Mouse (Mus musculus): ENCODE measurements around the gene Dmbt1. TPM values are rescaled to one million over a fixed set of nuclear protein-coding genes. Genes with fewer than 3 reads are reported as not detected.
"Not testable (repeated sequence)": the region's sequence is repeated elsewhere in the genome, so short reads cannot be mapped to it uniquely, and the experiment has no call there.

The Dmbt1 gene
- total and polyA plus RNA-seq, 3 experiments, result under 0.01 TPM; not detected in 2

GRCm38 (mm10) chr7:131037083-131037482, 5.2 kb downstream of the Dmbt1 start:
- DNase-seq (ENCODE audit: low spot score) (no peak), ATAC-seq (ENCODE audit: extremely low read depth, insufficient number of reproducible peaks, low FRiP score, poor library complexity, severe bottlenecking) (no peak)
- Histone ChIP-seq H3K4me1 (ENCODE audit: insufficient read depth, low read depth, low read length) (no peaks in the 10 kb centered on the region), H3K9me3 (replicated peaks) (peaks cover 64% of the 10 kb centered on the region), H3K36me3 (replicated peaks) (no peaks in the 10 kb centered on the region), H3K27me3 (ENCODE audit: insufficient read depth, low read length) (no peaks in the 10 kb centered on the region), H3K4me3 (ENCODE audit: low read depth, low read length) (no peak overlapping the region)
- TF ChIP-seq CTCF (IDR thresholded peaks at IDR 0.05; ENCODE audit: low read depth, low read length) (no peak), POLR2AphosphoS5 (IDR thresholded peaks at IDR 0.05; ENCODE audit: insufficient replicate concordance, low read depth, low read length) (no peak), TAL1 (conservative IDR thresholded peaks at IDR 0.05; ENCODE audit: low read depth, low read length) (no peak), GATA2 (IDR thresholded peaks at IDR 0.05; ENCODE audit: borderline replicate concordance, low read depth, low read length) (no peak), GATA1 (IDR thresholded peaks at IDR 0.05; ENCODE audit: borderline replicate concordance, low read length) (no peak)

GRCm38 (mm10) chr7:131040760-131041159, 8.9 kb downstream of the Dmbt1 start:
- not testable (repeated sequence) for H3K4me3 ChIP-seq (ENCODE audit: low read depth, low read length); DNase-seq (ENCODE audit: low spot score); H3K36me3 ChIP-seq (replicated peaks); ATAC-seq (ENCODE audit: extremely low read depth, insufficient number of reproducible peaks, low FRiP score, poor library complexity, severe bottlenecking); H3K27me3 ChIP-seq (ENCODE audit: insufficient read depth, low read length); H3K4me1 ChIP-seq (ENCODE audit: insufficient read depth, low read depth, low read length)
- H3K9me3 ChIP-seq (replicated peaks), result peaks cover 63% of the 10 kb centered on the region

- no peak for TF ChIP-seq GATA1 (IDR thresholded peaks at IDR 0.05; ENCODE audit: borderline replicate concordance, low read length)
- TF ChIP-seq POLR2AphosphoS5 (IDR thresholded peaks at IDR 0.05; ENCODE audit: insufficient replicate concordance, low read depth, low read length), result no peak
- no peak for TF ChIP-seq CTCF (IDR thresholded peaks at IDR 0.05; ENCODE audit: low read depth, low read length)
- TF ChIP-seq TAL1 (conservative IDR thresholded peaks at IDR 0.05; ENCODE audit: low read depth, low read length), result no peak
- TF ChIP-seq GATA2 (IDR thresholded peaks at IDR 0.05; ENCODE audit: borderline replicate concordance, low read depth, low read length), result no peak
- no peaks in the 10 kb centered on the region for H3K27me3 ChIP-seq (ENCODE audit: insufficient read depth, low read length)
- DNase-seq (ENCODE audit: low spot score) (no peak), ATAC-seq (ENCODE audit: extremely low read depth, insufficient number of reproducible peaks, low FRiP score, poor library complexity, severe bottlenecking) (no peak)
- no peak overlapping the region for H3K4me3 ChIP-seq (ENCODE audit: low read depth, low read length)
- no peaks in the 10 kb centered on the region for H3K36me3 ChIP-seq (replicated peaks)
- H3K4me1 ChIP-seq (ENCODE audit: insufficient read depth, low read depth, low read length), result no peaks in the 10 kb centered on the region
- H3K9me3 ChIP-seq (replicated peaks), result peaks cover 53% of the 10 kb centered on the region
Measured at GRCm38 (mm10) chr7:131042657-131043056, 10.8 kb downstream of the Dmbt1 start.

- not testable (repeated sequence) for DNase-seq (ENCODE audit: low spot score); H3K27me3 ChIP-seq (ENCODE audit: insufficient read depth, low read length); H3K4me1 ChIP-seq (ENCODE audit: insufficient read depth, low read depth, low read length); ATAC-seq (ENCODE audit: extremely low read depth, insufficient number of reproducible peaks, low FRiP score, poor library complexity, severe bottlenecking); H3K36me3 ChIP-seq (replicated peaks); H3K4me3 ChIP-seq (ENCODE audit: low read depth, low read length)
- peaks cover 50% of the 10 kb centered on the region for H3K9me3 ChIP-seq (replicated peaks)
Measured at GRCm38 (mm10) chr7:131045258-131045835, 13.5 kb downstream of the Dmbt1 start.

- not testable (repeated sequence) for H3K36me3 ChIP-seq (replicated peaks); H3K27me3 ChIP-seq (ENCODE audit: insufficient read depth, low read length); DNase-seq (ENCODE audit: low spot score); H3K4me1 ChIP-seq (ENCODE audit: insufficient read depth, low read depth, low read length); ATAC-seq (ENCODE audit: extremely low read depth, insufficient number of reproducible peaks, low FRiP score, poor library complexity, severe bottlenecking); H3K4me3 ChIP-seq (ENCODE audit: low read depth, low read length)
- peaks cover 42% of the 10 kb centered on the region for H3K9me3 ChIP-seq (replicated peaks)
Measured at GRCm38 (mm10) chr7:131049829-131050228, 18.0 kb downstream of the Dmbt1 start.

- Histone ChIP-seq H3K4me1 (ENCODE audit: insufficient read depth, low read depth, low read length) (no peaks in the 10 kb centered on the region), H3K9me3 (replicated peaks) (peaks cover 46% of the 10 kb centered on the region), H3K4me3 (ENCODE audit: low read depth, low read length) (no peak overlapping the region), H3K36me3 (replicated peaks) (no peaks in the 10 kb centered on the region), H3K27me3 (ENCODE audit: insufficient read depth, low read length) (no peaks in the 10 kb centered on the region)
- TF ChIP-seq GATA1 (IDR thresholded peaks at IDR 0.05; ENCODE audit: borderline replicate concordance, low read length), result no peak
- no peak for TF ChIP-seq POLR2AphosphoS5 (IDR thresholded peaks at IDR 0.05; ENCODE audit: insufficient replicate concordance, low read depth, low read length)
- no peak for TF ChIP-seq GATA2 (IDR thresholded peaks at IDR 0.05; ENCODE audit: borderline replicate concordance, low read depth, low read length)
- TF ChIP-seq TAL1 (conservative IDR thresholded peaks at IDR 0.05; ENCODE audit: low read depth, low read length), result no peak
- TF ChIP-seq CTCF (IDR thresholded peaks at IDR 0.05; ENCODE audit: low read depth, low read length), result no peak
- no peak for DNase-seq (ENCODE audit: low spot score)
- no peak for ATAC-seq (ENCODE audit: extremely low read depth, insufficient number of reproducible peaks, low FRiP score, poor library complexity, severe bottlenecking)
Measured at GRCm38 (mm10) chr7:131054808-131055370, 23.0 kb downstream of the Dmbt1 start.

- H3K36me3 ChIP-seq (replicated peaks); ATAC-seq (ENCODE audit: extremely low read depth, insufficient number of reproducible peaks, low FRiP score, poor library complexity, severe bottlenecking); H3K4me1 ChIP-seq (ENCODE audit: insufficient read depth, low read depth, low read length); H3K4me3 ChIP-seq (ENCODE audit: low read depth, low read length); H3K27me3 ChIP-seq (ENCODE audit: insufficient read depth, low read length); DNase-seq (ENCODE audit: low spot score): not testable (repeated sequence)
- H3K9me3 ChIP-seq (replicated peaks), result peaks cover 42% of the 10 kb centered on the region
Measured at GRCm38 (mm10) chr7:131057918-131058317, 26.1 kb downstream of the Dmbt1 start.

- H3K27me3 ChIP-seq (ENCODE audit: insufficient read depth, low read length); H3K4me3 ChIP-seq (ENCODE audit: low read depth, low read length); DNase-seq (ENCODE audit: low spot score); H3K4me1 ChIP-seq (ENCODE audit: insufficient read depth, low read depth, low read length); ATAC-seq (ENCODE audit: extremely low read depth, insufficient number of reproducible peaks, low FRiP score, poor library complexity, severe bottlenecking); H3K36me3 ChIP-seq (replicated peaks): not testable (repeated sequence)
- peaks cover 36% of the 10 kb centered on the region for H3K9me3 ChIP-seq (replicated peaks)
Measured at GRCm38 (mm10) chr7:131059808-131060207, 28.0 kb downstream of the Dmbt1 start.
